Comparison of ENCODE assay signal across 8 mouse cellular contexts in genomic region chr8:45236164-45236912, GRCm38 (mm10). TPM values are rescaled to one million over a fixed set of nuclear protein-coding genes. Genes with fewer than 3 reads are reported as not detected.
DNase-seq lines count a peak whose midpoint lies in the region; ATAC-seq and TF ChIP-seq lines count a peak whose summit lies in the region.

No protein-coding gene starts in this region.

- TF ChIP-seq CTCF in E14TG2a.4 (conservative IDR thresholded peaks at IDR 0.05; ENCODE audit: low read length) = peak; percentile 59
- TF ChIP-seq CTCF in layer of hippocampus, adult 2 months (conservative IDR thresholded peaks at IDR 0.05) = peak; percentile 91

- 15% methylated on average over 13 of the region's 14 CpGs for WGBS in embryonic facial prominence, embryonic 14.5 days
- 21% methylated on average over 14 of the region's 14 CpGs for WGBS in lung, embryonic 15.5 days

- DNase-seq in adrenal gland, adult 2 months = peak; percentile 34
- DNase-seq in embryonic facial prominence, embryonic 14.5 days (ENCODE audit: low spot score) = peak; percentile 86
- peak; percentile 35 to 43 for DNase-seq in heart, postnatal 36 days
- DNase-seq in layer of hippocampus, adult 2 months (ENCODE audit: low spot score in 2 of 2) = peak; percentile 29 to 59
- peak; percentile 36 to 64 for DNase-seq in right cerebral cortex, adult 2 months (ENCODE audit: low spot score in 2 of 2)
- DNase-seq in c-Kit-positive CD71-positive TER-119-positive erythroid progenitor cells, embryonic 14.5 days (ENCODE audit: low spot score) = no peak

- no peak overlapping the region for H3K27ac ChIP-seq in embryonic facial prominence, embryonic 14.5 days (replicated peaks; ENCODE audit: low read depth, low read length)
- no peak overlapping the region for H3K27ac ChIP-seq in layer of hippocampus, adult 2 months
- H3K27ac ChIP-seq in lung, embryonic 15.5 days = no peak overlapping the region

- peaks cover 52% of the 10 kb centered on the region for H3K4me1 ChIP-seq in E14TG2a.4 (replicated peaks; ENCODE audit: low read depth, low read length)
- H3K4me1 ChIP-seq in embryonic facial prominence, embryonic 14.5 days (ENCODE audit: control insufficient read depth, insufficient read depth, low read length) = no peaks in the 10 kb centered on the region
- H3K4me1 ChIP-seq in lung, embryonic 15.5 days = 0 out of 2 replicates have a peak, but pooled peaks cover 3% of the 10 kb centered on the region

- peak; percentile 69 for ATAC-seq in embryonic facial prominence, embryonic 14.5 days (ENCODE audit: low read depth)
- peak; percentile 55; the same call in 1 of the 2 replicates for ATAC-seq in lung, embryonic 15.5 days (ENCODE audit: borderline replicate concordance, extremely low read depth, low FRiP score, low TSS enrichment)

- no peaks in the 10 kb centered on the region for H3K9me3 ChIP-seq in E14TG2a.4 (ENCODE audit: low read length)
- no peaks in the 10 kb centered on the region for H3K9me3 ChIP-seq in embryonic facial prominence, embryonic 14.5 days (ENCODE audit: control insufficient read depth, low read length)
- H3K9me3 ChIP-seq in lung, embryonic 15.5 days = no peaks in the 10 kb centered on the region

- intact Hi-C loops in heart, postnatal 36 days (cut with DNase I) = loop anchor here (5.0 kb wide), 1 partner anchor 184 kb away; no protein-coding TSS in a partner anchor

- H3K4me2 ChIP-seq in embryonic facial prominence, embryonic 14.5 days (ENCODE audit: low read depth, low read length) = peak overlapping the region; percentile 42
- H3K4me2 ChIP-seq in lung, embryonic 15.5 days = 0 out of 2 replicates have a peak overlapping the region, but pooled peaks have one; percentile 22

- no peaks in the 10 kb centered on the region; the same call in 1 of the 2 replicates for H3K27me3 ChIP-seq in E14TG2a.4 (ENCODE audit: insufficient read depth, low read length)
- no peaks in the 10 kb centered on the region; the same call in 1 of the 2 replicates for H3K27me3 ChIP-seq in embryonic facial prominence, embryonic 14.5 days (replicated peaks; ENCODE audit: control insufficient read depth, insufficient read depth, low read length)
- no peaks in the 10 kb centered on the region; the same call in 1 of the 2 replicates for H3K27me3 ChIP-seq in lung, embryonic 15.5 days

- H3K36me3 ChIP-seq in E14TG2a.4 (ENCODE audit: insufficient read depth, low read length) = no peaks in the 10 kb centered on the region
- H3K36me3 ChIP-seq in embryonic facial prominence, embryonic 14.5 days (ENCODE audit: control insufficient read depth, insufficient read depth, low read length) = no peaks in the 10 kb centered on the region
- H3K36me3 ChIP-seq in lung, embryonic 15.5 days = no peaks in the 10 kb centered on the region

- no peak overlapping the region for H3K9ac ChIP-seq in embryonic facial prominence, embryonic 14.5 days (ENCODE audit: low read depth, low read length)
- no peak overlapping the region for H3K9ac ChIP-seq in lung, embryonic 15.5 days

- H3K4me3 ChIP-seq in E14TG2a.4 (replicated peaks; ENCODE audit: low read length) = peak overlapping the region; percentile 56; the same call in 1 of the 2 replicates
- H3K4me3 ChIP-seq in embryonic facial prominence, embryonic 14.5 days (ENCODE audit: low read depth, low read length) = no peak overlapping the region
- no peak overlapping the region for H3K4me3 ChIP-seq in layer of hippocampus, adult 2 months
- H3K4me3 ChIP-seq in lung, embryonic 15.5 days = no peak overlapping the region

RNA-seq across cellular contexts. Expression of gene F11, which starts 25.5 kb away (rescaled TPM):
- not detected for total RNA-seq in adrenal gland, adult 2 months (2021)
- polyA plus RNA-seq in adrenal gland, adult 2 months (2012; rRNA removed) = not detected in 2 replicates
- polyA plus RNA-seq in embryonic facial prominence, embryonic 14.5 days (2014; fragmentation: Nextera tagmentation; extraction: Ambion mirVana) = not detected in 2 replicates
- total RNA-seq in heart, postnatal 36 days (2021) = not detected
- not detected for total RNA-seq in layer of hippocampus, adult 2 months (2021)
- 0.33 TPM in 1 of 2 replicates, not detected in the other for polyA plus RNA-seq in lung, embryonic 15.5 days (2015; fragmentation: Nextera tagmentation; extraction: Ambion mirVana)

RNA-seq across cellular contexts. Expression of gene Klkb1, which starts 58.3 kb away (rescaled TPM):
- total RNA-seq in adrenal gland, adult 2 months (2021) = under 1 TPM in 1 of 2 experiments, not detected in 1; 0.14 TPM
- 0.04 TPM in 1 of 2 replicates, not detected in the other for polyA plus RNA-seq in adrenal gland, adult 2 months (2012; rRNA removed)
- polyA plus RNA-seq in embryonic facial prominence, embryonic 14.5 days (2014; fragmentation: Nextera tagmentation; extraction: Ambion mirVana) = 0.07 and 0.13 TPM in 2 replicates
- not detected for total RNA-seq in heart, postnatal 36 days (2021)
- not detected for total RNA-seq in layer of hippocampus, adult 2 months (2021)
- not detected in 2 replicates for polyA plus RNA-seq in lung, embryonic 15.5 days (2015; fragmentation: Nextera tagmentation; extraction: Ambion mirVana)
